Mouse (Mus musculus): Measurements from ENCODE around the gene Hils1. TPM values are rescaled to one million over a fixed set of nuclear protein-coding genes. Genes with fewer than 3 reads are reported as not detected.

The Hils1 gene
- polyA plus RNA-seq, 1 experiment from 2014 or later: not detected

DNA sequence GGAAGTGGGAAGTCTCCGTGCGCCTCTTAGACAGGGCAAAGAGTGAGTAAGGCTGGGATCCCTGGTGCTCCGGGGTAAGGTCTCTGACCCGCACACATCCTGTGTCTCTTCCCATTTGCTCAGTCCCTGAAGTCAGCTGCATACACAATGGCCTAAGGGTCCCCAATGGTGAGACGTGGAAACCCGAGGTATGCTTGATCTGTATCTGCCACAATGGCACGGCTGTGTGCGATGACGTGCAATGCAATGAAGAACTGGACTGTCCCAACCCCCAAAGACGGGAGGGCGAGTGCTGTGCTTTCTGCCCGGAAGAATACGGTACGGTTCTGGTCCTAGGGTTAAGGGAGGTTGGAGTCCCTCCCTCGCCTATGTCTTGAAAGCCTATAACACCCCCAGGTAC is 29.6 kb upstream of the Hils1 start:
- WGBS: 2% methylated on average over 15 of the region's 15 CpGs
- peak overlapping the region; percentile 70 for H3K4me2 ChIP-seq
- H3K4me3 ChIP-seq (ENCODE audit: low read depth, low read length): peak overlapping the region; percentile 55
- no peak for TF ChIP-seq CTCF (IDR thresholded peaks at IDR 0.05; ENCODE audit: low read depth)
- no peaks in the 10 kb centered on the region; the same call in 1 of the 2 replicates for H3K27me3 ChIP-seq (ENCODE audit: insufficient read depth, low read length)
- H3K4me1 ChIP-seq (ENCODE audit: insufficient read depth): peaks cover 21% of the 10 kb centered on the region; the same call in 1 of the 2 replicates
- H3K9ac ChIP-seq: peak overlapping the region; percentile 86
- ATAC-seq (ENCODE audit: insufficient read depth) (no peak; the same call in 1 of the 2 replicates), DNase-seq (peak; percentile 41)
- H3K9me3 ChIP-seq (ENCODE audit: low read depth, low read length): no peaks in the 10 kb centered on the region
- H3K36me3 ChIP-seq (ENCODE audit: insufficient read depth): peaks cover 51% of the 10 kb centered on the region
- H3K27ac ChIP-seq (ENCODE audit: low read depth): peak overlapping the region; percentile 96; the same call in 1 of the 2 replicates

DNA sequence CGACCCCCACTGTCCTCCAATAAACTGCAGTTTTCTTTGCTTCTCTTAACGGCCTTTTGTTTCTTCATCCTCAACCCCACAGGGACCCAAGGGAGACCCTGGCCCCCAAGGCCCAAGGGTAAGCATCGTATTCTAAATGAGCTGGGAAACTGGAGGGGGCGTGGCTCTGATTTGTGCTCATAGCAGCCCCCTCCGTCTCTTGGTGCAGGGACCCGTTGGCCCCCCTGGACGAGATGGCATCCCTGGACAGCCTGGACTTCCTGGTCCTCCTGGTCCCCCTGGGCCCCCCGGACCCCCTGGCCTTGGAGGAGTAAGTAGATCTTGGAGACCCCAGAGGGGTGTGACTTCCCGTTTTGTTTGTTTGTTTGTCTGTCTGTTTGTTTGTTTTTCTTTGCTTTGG is 29.1 kb upstream of the Hils1 start:
- Histone ChIP-seq H3K27me3 (ENCODE audit: insufficient read depth, low read length) (no peaks in the 10 kb centered on the region; the same call in 1 of the 2 replicates), H3K4me3 (ENCODE audit: low read depth, low read length) (peak overlapping the region; percentile 55), H3K9me3 (ENCODE audit: low read depth, low read length) (no peaks in the 10 kb centered on the region), H3K4me1 (ENCODE audit: insufficient read depth) (peaks cover 18% of the 10 kb centered on the region; the same call in 1 of the 2 replicates), H3K4me2 (peak overlapping the region; percentile 70), H3K27ac (ENCODE audit: low read depth) (peak overlapping the region; percentile 96; the same call in 1 of the 2 replicates), H3K36me3 (ENCODE audit: insufficient read depth) (peaks cover 56% of the 10 kb centered on the region), H3K9ac (peak overlapping the region; percentile 86)
- WGBS: 22% methylated on average over 9 of the region's 9 CpGs
- DNase-seq: peak; percentile 43
- ATAC-seq (ENCODE audit: insufficient read depth): no peak
- no peak for TF ChIP-seq CTCF (IDR thresholded peaks at IDR 0.05; ENCODE audit: low read depth)

DNA sequence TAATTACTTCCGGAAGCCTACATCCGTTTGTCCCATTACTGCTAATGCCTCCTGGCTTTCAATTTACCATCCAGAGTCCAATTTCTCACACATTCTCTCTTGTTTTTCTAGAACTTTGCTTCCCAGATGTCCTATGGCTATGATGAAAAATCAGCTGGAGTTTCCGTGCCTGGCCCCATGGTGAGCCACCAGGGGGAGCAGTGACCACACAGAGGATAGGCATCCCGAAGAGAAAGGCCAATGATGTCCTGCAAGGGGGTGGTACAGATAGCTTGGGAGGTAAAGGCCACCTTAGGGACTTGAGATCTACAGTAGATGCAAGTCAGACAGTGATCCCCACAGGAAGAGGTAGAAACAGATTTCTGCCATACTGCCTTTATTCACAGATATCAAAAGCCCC is 28.1 kb upstream of the Hils1 start:
- H3K27ac ChIP-seq (ENCODE audit: low read depth): peak overlapping the region; percentile 25; the same call in 1 of the 2 replicates
- H3K4me3 ChIP-seq (ENCODE audit: low read depth, low read length): peak overlapping the region; percentile 55
- WGBS: 17% methylated on average over 4 of the region's 4 CpGs
- peak overlapping the region; percentile 70 for H3K4me2 ChIP-seq
- no peaks in the 10 kb centered on the region for H3K9me3 ChIP-seq (ENCODE audit: low read depth, low read length)
- peaks cover 10% of the 10 kb centered on the region; the same call in 1 of the 2 replicates for H3K4me1 ChIP-seq (ENCODE audit: insufficient read depth)
- H3K9ac ChIP-seq: peak overlapping the region; percentile 13; the same call in 1 of the 2 replicates
- no peaks in the 10 kb centered on the region; the same call in 1 of the 2 replicates for H3K27me3 ChIP-seq (ENCODE audit: insufficient read depth, low read length)
- ATAC-seq (ENCODE audit: insufficient read depth): no peak
- H3K36me3 ChIP-seq (ENCODE audit: insufficient read depth): peaks cover 66% of the 10 kb centered on the region
- DNase-seq: peak; percentile 89
- peak; percentile 94 for TF ChIP-seq CTCF (IDR thresholded peaks at IDR 0.05; ENCODE audit: low read depth)

DNA sequence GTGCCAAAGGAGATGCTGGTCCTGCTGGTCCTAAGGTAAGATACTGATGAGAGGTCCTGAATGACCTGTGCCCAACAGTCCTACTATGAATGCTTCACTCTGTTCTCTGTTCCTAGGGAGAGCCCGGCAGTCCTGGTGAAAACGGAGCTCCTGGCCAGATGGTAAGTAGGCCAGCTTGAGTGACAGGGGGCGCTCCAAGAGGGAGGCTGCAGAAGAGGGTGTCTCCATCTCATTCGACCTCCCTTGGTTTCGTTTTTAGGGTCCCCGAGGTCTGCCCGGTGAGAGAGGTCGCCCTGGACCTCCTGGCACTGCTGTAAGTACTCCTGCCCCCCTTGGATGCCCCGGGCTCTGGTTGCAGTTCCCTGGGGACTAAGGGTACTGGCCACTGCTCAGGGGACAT is 26.3 kb upstream of the Hils1 start:
- ATAC-seq (ENCODE audit: insufficient read depth) (no peak), DNase-seq (no peak)
- H3K9me3 ChIP-seq (ENCODE audit: low read depth, low read length): no peaks in the 10 kb centered on the region
- peak overlapping the region; percentile 70 for H3K4me2 ChIP-seq
- H3K4me3 ChIP-seq (ENCODE audit: low read depth, low read length): no peak overlapping the region; the same call in 1 of the 2 replicates
- H3K4me1 ChIP-seq (ENCODE audit: insufficient read depth): no peaks in the 10 kb centered on the region; the same call in 1 of the 2 replicates
- peak overlapping the region; percentile 74; the same call in 1 of the 2 replicates for H3K27ac ChIP-seq (ENCODE audit: low read depth)
- peaks cover 84% of the 10 kb centered on the region for H3K36me3 ChIP-seq (ENCODE audit: insufficient read depth)
- peak overlapping the region; percentile 21; the same call in 1 of the 2 replicates for H3K9ac ChIP-seq
- no peaks in the 10 kb centered on the region; the same call in 1 of the 2 replicates for H3K27me3 ChIP-seq (ENCODE audit: insufficient read depth, low read length)
- TF ChIP-seq CTCF (IDR thresholded peaks at IDR 0.05; ENCODE audit: low read depth): 0 out of 2 replicates have a peak, but pooled peaks have one; percentile 14
- 27% methylated on average over 9 of the region's 9 CpGs for WGBS

DNA sequence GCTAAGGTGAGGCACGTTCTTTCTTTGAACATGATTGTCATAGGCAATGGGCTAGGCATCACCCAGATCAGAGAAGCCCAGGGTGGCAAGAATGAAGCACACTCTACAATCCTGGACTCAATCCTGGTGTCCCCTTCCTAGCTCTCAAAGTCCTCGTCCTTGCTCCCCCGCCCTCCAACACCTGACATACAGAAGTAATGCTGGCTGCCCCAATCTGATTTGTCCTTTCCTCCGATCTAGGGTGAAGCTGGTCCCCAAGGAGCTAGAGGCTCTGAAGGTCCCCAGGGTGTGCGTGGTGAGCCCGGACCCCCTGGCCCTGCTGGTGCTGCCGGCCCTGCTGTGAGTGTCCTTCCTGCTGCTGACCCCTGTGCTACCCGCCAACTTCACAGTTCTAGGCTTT is 25.6 kb upstream of the Hils1 start:
- H3K4me2 ChIP-seq: peak overlapping the region; percentile 70; the same call in 1 of the 2 replicates
- DNase-seq: no peak

DNA sequence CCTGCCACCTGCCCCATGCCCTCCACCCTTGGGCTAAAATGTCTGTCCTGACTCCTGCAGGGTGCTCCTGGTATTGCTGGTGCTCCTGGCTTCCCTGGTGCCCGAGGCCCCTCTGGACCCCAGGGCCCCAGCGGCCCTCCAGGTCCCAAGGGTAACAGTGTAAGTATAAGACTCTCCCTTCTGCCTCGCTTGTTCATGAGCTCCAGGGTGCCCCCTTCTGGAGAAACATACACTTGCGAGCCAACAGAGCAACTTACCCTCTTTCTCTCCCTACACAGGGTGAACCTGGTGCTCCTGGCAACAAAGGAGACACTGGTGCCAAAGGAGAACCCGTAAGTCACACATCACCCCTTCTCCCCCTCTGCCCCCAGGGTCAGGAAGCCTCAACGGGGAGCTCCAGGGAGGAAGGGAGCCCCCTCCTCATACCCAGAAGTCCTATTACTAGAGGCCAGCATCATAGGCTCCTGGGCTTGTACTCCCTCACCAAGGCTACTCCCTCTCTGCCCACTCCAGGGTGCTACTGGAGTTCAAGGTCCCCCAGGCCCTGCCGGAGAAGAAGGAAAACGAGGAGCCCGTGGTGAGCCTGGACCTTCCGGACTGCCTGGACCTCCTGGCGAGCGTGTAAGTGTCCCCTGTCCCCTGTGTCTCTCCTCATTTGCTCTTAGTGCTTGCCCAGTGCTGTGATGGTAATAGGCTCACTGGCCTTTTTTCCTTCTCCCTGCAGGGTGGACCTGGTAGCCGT is 24.9 kb upstream of the Hils1 start:
- Histone ChIP-seq H3K9ac (peak overlapping the region; percentile 24; the same call in 1 of the 2 replicates), H3K4me2 (peak overlapping the region; percentile 27; the same call in 1 of the 2 replicates), H3K4me3 (ENCODE audit: low read depth, low read length) (no peak overlapping the region), H3K27me3 (ENCODE audit: insufficient read depth, low read length) (no peaks in the 10 kb centered on the region; the same call in 1 of the 2 replicates), H3K27ac (ENCODE audit: low read depth) (peak overlapping the region; percentile 74), H3K9me3 (ENCODE audit: low read depth, low read length) (no peaks in the 10 kb centered on the region), H3K36me3 (ENCODE audit: insufficient read depth) (peaks cover 97% of the 10 kb centered on the region), H3K4me1 (ENCODE audit: insufficient read depth) (no peaks in the 10 kb centered on the region; the same call in 1 of the 2 replicates)
- 53% methylated on average over 13 of the region's 13 CpGs for WGBS
- peak; percentile 70 for DNase-seq
- ATAC-seq (ENCODE audit: insufficient read depth): 0 out of 2 replicates have a peak, but pooled peaks have one; percentile 16
- peak; percentile 62 for TF ChIP-seq CTCF (IDR thresholded peaks at IDR 0.05; ENCODE audit: low read depth)

More for the DNA sequence above, 25.6 kb upstream of the Hils1 start:
- H3K4me3 ChIP-seq (ENCODE audit: low read depth, low read length): no peak overlapping the region
- no peak for ATAC-seq (ENCODE audit: insufficient read depth)
- H3K36me3 ChIP-seq (ENCODE audit: insufficient read depth): peaks cover 91% of the 10 kb centered on the region
- no peaks in the 10 kb centered on the region for H3K9me3 ChIP-seq (ENCODE audit: low read depth, low read length)
- H3K27ac ChIP-seq (ENCODE audit: low read depth): peak overlapping the region; percentile 74
- no peak overlapping the region for H3K9ac ChIP-seq
- TF ChIP-seq CTCF (IDR thresholded peaks at IDR 0.05; ENCODE audit: low read depth): no peak
- H3K27me3 ChIP-seq (ENCODE audit: insufficient read depth, low read length): no peaks in the 10 kb centered on the region; the same call in 1 of the 2 replicates
- H3K4me1 ChIP-seq (ENCODE audit: insufficient read depth): no peaks in the 10 kb centered on the region; the same call in 1 of the 2 replicates
- 77% methylated on average over 8 of the region's 8 CpGs for WGBS

DNA sequence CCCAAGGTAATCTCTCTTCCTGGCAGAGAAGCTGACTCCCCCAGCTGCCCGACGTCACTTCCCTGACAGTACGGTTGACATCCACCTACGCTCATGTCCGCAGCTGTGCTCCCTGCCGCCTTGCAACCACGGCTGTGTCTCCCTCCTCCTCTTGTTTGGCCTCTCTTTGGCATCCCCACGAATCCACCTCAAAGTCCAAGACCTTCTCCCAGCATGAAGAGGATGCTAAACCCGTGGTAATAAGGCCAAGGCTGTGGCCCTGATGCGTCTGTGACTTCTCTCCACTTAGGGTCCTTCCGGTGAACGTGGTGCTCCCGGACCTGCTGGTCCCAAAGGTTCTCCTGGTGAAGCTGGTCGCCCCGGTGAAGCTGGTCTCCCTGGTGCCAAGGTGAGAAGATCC is 24.3 kb upstream of the Hils1 start:
- WGBS: 63% methylated on average over 15 of the region's 15 CpGs
- Histone ChIP-seq H3K27me3 (ENCODE audit: insufficient read depth, low read length) (no peaks in the 10 kb centered on the region; the same call in 1 of the 2 replicates), H3K4me3 (ENCODE audit: low read depth, low read length) (no peak overlapping the region), H3K4me2 (peak overlapping the region; percentile 22; the same call in 1 of the 2 replicates), H3K36me3 (ENCODE audit: insufficient read depth) (peaks cover 99% of the 10 kb centered on the region), H3K9ac (no peak overlapping the region; the same call in 1 of the 2 replicates), H3K4me1 (ENCODE audit: insufficient read depth) (no peaks in the 10 kb centered on the region; the same call in 1 of the 2 replicates), H3K27ac (ENCODE audit: low read depth) (peak overlapping the region; percentile 74; the same call in 1 of the 2 replicates), H3K9me3 (ENCODE audit: low read depth, low read length) (no peaks in the 10 kb centered on the region)
- TF ChIP-seq CTCF (IDR thresholded peaks at IDR 0.05; ENCODE audit: low read depth): no peak
- ATAC-seq (ENCODE audit: insufficient read depth): no peak
- peak; percentile 3 for DNase-seq
